Mouse (Mus musculus): ENCODE results near the gene Pik3ap1. TPM values are rescaled to one million over a fixed set of nuclear protein-coding genes. Genes with fewer than 3 reads are reported as not detected.
A peak's percentile ranks its signal among the peaks of the same experiment; 100 is the strongest.

Pik3ap1 gene
- polyA plus RNA-seq, 1 experiment from 2014 or later, result 1.7 TPM

GRCm38 (mm10) chr19:41263630-41264295 lies 121.1 kb downstream of the Pik3ap1 start, which contains the start of gene Tm9sf3:
Tm9sf3 (minus strand) TSS chr19:41263997.
- Histone ChIP-seq H3K4me2 (ENCODE audit: low read depth, low read length) (peak within 1 kb of the TSS; percentile 75), H3K4me1 (ENCODE audit: control insufficient read depth, insufficient read depth, low read length) (peaks cover 24% of the 10 kb centered on the region), H3K36me3 (ENCODE audit: control insufficient read depth, insufficient read depth) (no peaks in the 10 kb centered on the region), H3K27me3 (ENCODE audit: control insufficient read depth, insufficient read depth, low read length) (no peaks in the 10 kb centered on the region), H3K9me3 (replicated peaks; ENCODE audit: control insufficient read depth, low read length) (no peaks in the 10 kb centered on the region), H3K27ac (ENCODE audit: low read length) (peak within 1 kb of the TSS; percentile 97), H3K9ac (ENCODE audit: low read length) (peak within 1 kb of the TSS; percentile 96), H3K4me3 (ENCODE audit: low read length) (peak within 1 kb of the TSS; percentile 82)
- WGBS, result under 1% methylated on average over 74 of the region's 98 CpGs
- peak; percentile 89 for ATAC-seq (replicated peaks; ENCODE audit: extremely low read depth, insufficient read depth, low FRiP score)

GRCm38 (mm10) chr19:41262712-41263629 lies 121.9 kb downstream of the Pik3ap1 start:
- peak overlapping the region; percentile 82 for H3K4me3 ChIP-seq (ENCODE audit: low read length)
- peaks cover 27% of the 10 kb centered on the region for H3K4me1 ChIP-seq (ENCODE audit: control insufficient read depth, insufficient read depth, low read length)
- peak overlapping the region; percentile 75 for H3K4me2 ChIP-seq (ENCODE audit: low read depth, low read length)
- no peaks in the 10 kb centered on the region for H3K27me3 ChIP-seq (ENCODE audit: control insufficient read depth, insufficient read depth, low read length)
- H3K9me3 ChIP-seq (replicated peaks; ENCODE audit: control insufficient read depth, low read length), result no peaks in the 10 kb centered on the region
- H3K36me3 ChIP-seq (ENCODE audit: control insufficient read depth, insufficient read depth), result no peaks in the 10 kb centered on the region
- H3K9ac ChIP-seq (ENCODE audit: low read length), result peak overlapping the region; percentile 96
- peak overlapping the region; percentile 97 for H3K27ac ChIP-seq (ENCODE audit: low read length)
- 3% methylated on average over 45 of the region's 51 CpGs for WGBS
- peak; percentile 91 for ATAC-seq (replicated peaks; ENCODE audit: extremely low read depth, insufficient read depth, low FRiP score)

GRCm38 (mm10) chr19:41260736-41261135 lies 124.2 kb downstream of the Pik3ap1 start:
- H3K4me3 ChIP-seq (ENCODE audit: low read length), result no peak overlapping the region
- H3K27me3 ChIP-seq (ENCODE audit: control insufficient read depth, insufficient read depth, low read length), result no peaks in the 10 kb centered on the region
- no peaks in the 10 kb centered on the region for H3K36me3 ChIP-seq (ENCODE audit: control insufficient read depth, insufficient read depth)
- 86% methylated on average over 3 of the region's 3 CpGs for WGBS
- H3K4me1 ChIP-seq (ENCODE audit: control insufficient read depth, insufficient read depth, low read length), result peaks cover 27% of the 10 kb centered on the region
- no peak for ATAC-seq (replicated peaks; ENCODE audit: extremely low read depth, insufficient read depth, low FRiP score)
- no peak overlapping the region for H3K27ac ChIP-seq (ENCODE audit: low read length)
- H3K9ac ChIP-seq (ENCODE audit: low read length), result no peak overlapping the region
- no peak overlapping the region for H3K4me2 ChIP-seq (ENCODE audit: low read depth, low read length)
- H3K9me3 ChIP-seq (replicated peaks; ENCODE audit: control insufficient read depth, low read length), result no peaks in the 10 kb centered on the region

GRCm38 (mm10) chr19:41259256-41259655 lies 125.6 kb downstream of the Pik3ap1 start:
- Histone ChIP-seq H3K9me3 (replicated peaks; ENCODE audit: control insufficient read depth, low read length) (no peaks in the 10 kb centered on the region), H3K4me2 (ENCODE audit: low read depth, low read length) (no peak overlapping the region), H3K4me1 (ENCODE audit: control insufficient read depth, insufficient read depth, low read length) (peaks cover 22% of the 10 kb centered on the region), H3K27ac (ENCODE audit: low read length) (no peak overlapping the region), H3K9ac (ENCODE audit: low read length) (no peak overlapping the region), H3K36me3 (ENCODE audit: control insufficient read depth, insufficient read depth) (no peaks in the 10 kb centered on the region; the same call in 1 of the 2 replicates), H3K4me3 (ENCODE audit: low read length) (no peak overlapping the region), H3K27me3 (ENCODE audit: control insufficient read depth, insufficient read depth, low read length) (no peaks in the 10 kb centered on the region)
- 75% methylated on average over 6 of the region's 6 CpGs for WGBS
- ATAC-seq (replicated peaks; ENCODE audit: extremely low read depth, insufficient read depth, low FRiP score), result no peak

GRCm38 (mm10) chr19:41258707-41259106 lies 126.2 kb downstream of the Pik3ap1 start:
- WGBS, result 52% methylated on average over 2 of the region's 2 CpGs
- no peaks in the 10 kb centered on the region for H3K27me3 ChIP-seq (ENCODE audit: control insufficient read depth, insufficient read depth, low read length)
- ATAC-seq (replicated peaks; ENCODE audit: extremely low read depth, insufficient read depth, low FRiP score), result no peak
- no peak overlapping the region for H3K27ac ChIP-seq (ENCODE audit: low read length)
- no peak overlapping the region for H3K4me3 ChIP-seq (ENCODE audit: low read length)
- peaks cover 22% of the 10 kb centered on the region for H3K4me1 ChIP-seq (ENCODE audit: control insufficient read depth, insufficient read depth, low read length)
- H3K9me3 ChIP-seq (replicated peaks; ENCODE audit: control insufficient read depth, low read length), result no peaks in the 10 kb centered on the region
- no peak overlapping the region for H3K4me2 ChIP-seq (ENCODE audit: low read depth, low read length)
- H3K36me3 ChIP-seq (ENCODE audit: control insufficient read depth, insufficient read depth), result no peaks in the 10 kb centered on the region; the same call in 1 of the 2 replicates
- no peak overlapping the region for H3K9ac ChIP-seq (ENCODE audit: low read length)

GRCm38 (mm10) chr19:41254584-41254983 lies 130.3 kb downstream of the Pik3ap1 start:
- 69% methylated on average over 5 of the region's 5 CpGs for WGBS
- Histone ChIP-seq H3K9me3 (replicated peaks; ENCODE audit: control insufficient read depth, low read length) (no peaks in the 10 kb centered on the region), H3K4me3 (ENCODE audit: low read length) (no peak overlapping the region), H3K9ac (ENCODE audit: low read length) (no peak overlapping the region), H3K27ac (ENCODE audit: low read length) (no peak overlapping the region), H3K4me1 (ENCODE audit: control insufficient read depth, insufficient read depth, low read length) (peaks cover 16% of the 10 kb centered on the region), H3K36me3 (ENCODE audit: control insufficient read depth, insufficient read depth) (no peaks in the 10 kb centered on the region; the same call in 1 of the 2 replicates), H3K27me3 (ENCODE audit: control insufficient read depth, insufficient read depth, low read length) (no peaks in the 10 kb centered on the region), H3K4me2 (ENCODE audit: low read depth, low read length) (no peak overlapping the region)
- ATAC-seq (replicated peaks; ENCODE audit: extremely low read depth, insufficient read depth, low FRiP score), result no peak

- Histone ChIP-seq H3K4me1 (ENCODE audit: control insufficient read depth, insufficient read depth, low read length) (peaks cover 20% of the 10 kb centered on the region), H3K27me3 (ENCODE audit: control insufficient read depth, insufficient read depth, low read length) (no peaks in the 10 kb centered on the region), H3K9me3 (replicated peaks; ENCODE audit: control insufficient read depth, low read length) (no peaks in the 10 kb centered on the region), H3K36me3 (ENCODE audit: control insufficient read depth, insufficient read depth) (peaks cover 10% of the 10 kb centered on the region), H3K4me3 (ENCODE audit: low read length) (no peak overlapping the region), H3K4me2 (ENCODE audit: low read depth, low read length) (no peak overlapping the region), H3K27ac (ENCODE audit: low read length) (peak overlapping the region; percentile 74), H3K9ac (ENCODE audit: low read length) (no peak overlapping the region)
- peak; percentile 80 for ATAC-seq (replicated peaks; ENCODE audit: extremely low read depth, insufficient read depth, low FRiP score)
- 16% methylated on average over 4 of the region's 4 CpGs for WGBS
Measured at GRCm38 (mm10) chr19:41248968-41249367, 135.9 kb downstream of the Pik3ap1 start.

- H3K4me1 ChIP-seq (ENCODE audit: control insufficient read depth, insufficient read depth, low read length), result peaks cover 20% of the 10 kb centered on the region
- ATAC-seq (replicated peaks; ENCODE audit: extremely low read depth, insufficient read depth, low FRiP score), result no peak
- H3K36me3 ChIP-seq (ENCODE audit: control insufficient read depth, insufficient read depth), result peaks cover 12% of the 10 kb centered on the region
- H3K4me2 ChIP-seq (ENCODE audit: low read depth, low read length), result no peak overlapping the region
- no peaks in the 10 kb centered on the region for H3K27me3 ChIP-seq (ENCODE audit: control insufficient read depth, insufficient read depth, low read length)
- H3K9me3 ChIP-seq (replicated peaks; ENCODE audit: control insufficient read depth, low read length), result no peaks in the 10 kb centered on the region
- H3K27ac ChIP-seq (ENCODE audit: low read length), result no peak overlapping the region
- no peak overlapping the region for H3K4me3 ChIP-seq (ENCODE audit: low read length)
- WGBS, result 72% methylated on average over 3 of the region's 3 CpGs
- no peak overlapping the region for H3K9ac ChIP-seq (ENCODE audit: low read length)
Measured at GRCm38 (mm10) chr19:41248271-41248670, 136.6 kb downstream of the Pik3ap1 start.

GRCm38 (mm10) chr19:41246271-41246670 lies 138.6 kb downstream of the Pik3ap1 start:
- Histone ChIP-seq H3K4me1 (ENCODE audit: control insufficient read depth, insufficient read depth, low read length) (peaks cover 15% of the 10 kb centered on the region), H3K9ac (ENCODE audit: low read length) (no peak overlapping the region), H3K27me3 (ENCODE audit: control insufficient read depth, insufficient read depth, low read length) (no peaks in the 10 kb centered on the region), H3K9me3 (replicated peaks; ENCODE audit: control insufficient read depth, low read length) (no peaks in the 10 kb centered on the region), H3K4me3 (ENCODE audit: low read length) (no peak overlapping the region), H3K27ac (ENCODE audit: low read length) (no peak overlapping the region), H3K4me2 (ENCODE audit: low read depth, low read length) (no peak overlapping the region), H3K36me3 (ENCODE audit: control insufficient read depth, insufficient read depth) (peaks cover 22% of the 10 kb centered on the region)
- 54% methylated on average over 4 of the region's 4 CpGs for WGBS
- no peak for ATAC-seq (replicated peaks; ENCODE audit: extremely low read depth, insufficient read depth, low FRiP score)

Measured in heart, embryonic 16.5 days (tissue).